Mouse (Mus musculus) cerebellum, adult 9-11 months (tissue): ENCODE results near the gene Slc38a6.

Experiments
- DNase-seq: peaks from one replicate; pipeline ENCODE4 v3.0.0; 2022

The Slc38a6 gene

GRCm38 (mm10) chr12:73399426-73399825, 112.8 kb downstream of the Slc38a6 start:
- no peak for DNase-seq

- DNase-seq: no peak
These were observed 114.0 kb downstream of the Slc38a6 start for GRCm38 (mm10) chr12:73400481-73401025.

GRCm38 (mm10) chr12:73401520-73402130, 115.0 kb downstream of the Slc38a6 start:
- DNase-seq: no peak

- DNase-seq: no peak
These were observed 115.6 kb downstream of the Slc38a6 start for GRCm38 (mm10) chr12:73402137-73402712.

GRCm38 (mm10) chr12:73402851-73403665, 116.5 kb downstream of the Slc38a6 start:
- DNase-seq: no peak
